Mouse (Mus musculus) adrenal gland, postnatal 36 days (tissue): ENCODE results near the gene Ppp4r4. TPM values are rescaled to one million over a fixed set of nuclear protein-coding genes. Genes with fewer than 3 reads are reported as not detected.
"Not testable (repeated sequence)": the region's sequence is repeated elsewhere in the genome, so short reads cannot be mapped to it uniquely, and the experiment has no call there.

Source experiments
- DNase-seq, 2 experiments: peaks; one replicate each; pipeline ENCODE4 v3.0.0; 2021; ENCODE audit warnings: mixed read lengths in 1 of 2
- long read RNA-seq, 2 experiments: library from polyadenylated mRNA; stranded (forward); transcript quantifications; one replicate each; pipeline ENCODE4 v2.0.0; 2021; ENCODE audit warnings: borderline sequencing depth in 2 of 2
- total RNA-seq, 2 experiments: library from RNA; stranded (reverse); gene quantifications; 2 replicates each; pipeline ENCODE4 v1.2.3; 2021

Ppp4r4 gene
- 1 to 10 TPM; 4.0 to 4.4 TPM for total RNA-seq
- long read RNA-seq, experiment 1, partial matches to known transcripts, result 1 of 5 reads
- long read RNA-seq, experiment 1, other reads (novel, unspliced or antisense), result 1 of 5 reads
- long read RNA-seq, experiment 2, partial matches to known transcripts, result 0 of 2 reads
- long read RNA-seq, experiment 2, other reads (novel, unspliced or antisense), result 1 of 2 reads

GRCm38 (mm10) chr12:103532020-103532648 is at the start of gene Ppp4r4:
Gene Ppp4r4 (plus strand): TSS chr12:103532283.
- peak; percentile 96 to 99 for DNase-seq

- no peak for DNase-seq
These were observed 49.3 kb upstream of the Ppp4r4 start for GRCm38 (mm10) chr12:103482781-103483180.

- not testable (repeated sequence) for DNase-seq
These were observed 47.7 kb upstream of the Ppp4r4 start for GRCm38 (mm10) chr12:103484200-103484972.

GRCm38 (mm10) chr12:103486726-103487125 is 45.4 kb upstream of the Ppp4r4 start:
- no peak for DNase-seq

- peak in 1 of 2 experiments; percentile 34 for DNase-seq
These were observed 44.8 kb upstream of the Ppp4r4 start for GRCm38 (mm10) chr12:103487276-103487675.

GRCm38 (mm10) chr12:103487750-103488149 is 44.3 kb upstream of the Ppp4r4 start:
- no peak for DNase-seq

GRCm38 (mm10) chr12:103491091-103491730 is 40.9 kb upstream of the Ppp4r4 start:
- no peak for DNase-seq

- DNase-seq, result peak; percentile 52 to 73
These were observed 39.3 kb upstream of the Ppp4r4 start for GRCm38 (mm10) chr12:103492767-103493166.

- peak; percentile 61 to 73 for DNase-seq
These were observed 37.6 kb upstream of the Ppp4r4 start for GRCm38 (mm10) chr12:103494486-103494885.

GRCm38 (mm10) chr12:103498768-103499167 is 33.3 kb upstream of the Ppp4r4 start:
- DNase-seq, result peak in 1 of 2 experiments; percentile 23

- DNase-seq, result no peak
These were observed 32.8 kb upstream of the Ppp4r4 start for GRCm38 (mm10) chr12:103499261-103499660.

GRCm38 (mm10) chr12:103503300-103503699 is 28.8 kb upstream of the Ppp4r4 start:
- peak; percentile 20 to 30 for DNase-seq

- DNase-seq, result no peak
These were observed 27.7 kb upstream of the Ppp4r4 start for GRCm38 (mm10) chr12:103504402-103504801.

- no peak for DNase-seq
These were observed 23.7 kb upstream of the Ppp4r4 start for GRCm38 (mm10) chr12:103508346-103508745.

GRCm38 (mm10) chr12:103509893-103510292 is 22.2 kb upstream of the Ppp4r4 start:
- DNase-seq, result no peak

- no peak for DNase-seq
These were observed 20.5 kb upstream of the Ppp4r4 start for GRCm38 (mm10) chr12:103511586-103511985.

- no peak for DNase-seq
These were observed 19.0 kb upstream of the Ppp4r4 start for GRCm38 (mm10) chr12:103513039-103513438.

- DNase-seq, result no peak
These were observed 18.6 kb upstream of the Ppp4r4 start for GRCm38 (mm10) chr12:103513451-103513871.

GRCm38 (mm10) chr12:103514354-103514753 is 17.7 kb upstream of the Ppp4r4 start:
- no peak for DNase-seq

GRCm38 (mm10) chr12:103515638-103516037 is 16.4 kb upstream of the Ppp4r4 start:
- DNase-seq, result no peak

- peak in 1 of 2 experiments; percentile 31 for DNase-seq
These were observed 13.4 kb upstream of the Ppp4r4 start for GRCm38 (mm10) chr12:103518640-103519039.

- DNase-seq, result no peak
These were observed 1.5 kb upstream of the Ppp4r4 start for GRCm38 (mm10) chr12:103530596-103530995.
